Mouse (Mus musculus) testis, postnatal 10 days (tissue): Measurements from ENCODE around the gene Cutc.

ENCODE experiments used
- DNase-seq: peaks from one replicate; pipeline ENCODE4 v3.0.0; 2021; ENCODE audit warnings: low spot score

The Cutc gene

GRCm38 (mm10) chr19:43753226-43753835, 535 bp downstream of the Cutc start:
- DNase-seq, result peak; percentile 95

- no peak for DNase-seq
These were observed 1.4 kb downstream of the Cutc start for GRCm38 (mm10) chr19:43754237-43754636.

- no peak for DNase-seq
These were observed 2.1 kb downstream of the Cutc start for GRCm38 (mm10) chr19:43754872-43755271.

- DNase-seq, result peak; percentile 88
These were observed 7.7 kb downstream of the Cutc start for GRCm38 (mm10) chr19:43760504-43760903.

- DNase-seq, result no peak
These were observed 8.9 kb downstream of the Cutc start for GRCm38 (mm10) chr19:43761543-43762256.

- DNase-seq, result no peak
These were observed 9.6 kb downstream of the Cutc start for GRCm38 (mm10) chr19:43762410-43762809.

- DNase-seq, result no peak
These were observed 13.7 kb downstream of the Cutc start for GRCm38 (mm10) chr19:43766451-43766850.

GRCm38 (mm10) chr19:43767549-43768322, 14.9 kb downstream of the Cutc start:
- no peak for DNase-seq

GRCm38 (mm10) chr19:43769366-43769960, 16.7 kb downstream of the Cutc start:
- no peak for DNase-seq

- no peak for DNase-seq
These were observed 17.8 kb downstream of the Cutc start for GRCm38 (mm10) chr19:43770584-43770983.

GRCm38 (mm10) chr19:43771499-43771969, 18.7 kb downstream of the Cutc start:
- no peak for DNase-seq

GRCm38 (mm10) chr19:43772311-43772710, 19.5 kb downstream of the Cutc start:
- no peak for DNase-seq

- DNase-seq, result no peak
These were observed 22.6 kb downstream of the Cutc start for GRCm38 (mm10) chr19:43775433-43775832.

- DNase-seq, result no peak
These were observed 23.8 kb downstream of the Cutc start for GRCm38 (mm10) chr19:43776561-43776960.

- no peak for DNase-seq
These were observed 24.5 kb downstream of the Cutc start for GRCm38 (mm10) chr19:43777308-43777707.

GRCm38 (mm10) chr19:43780391-43780790, 27.6 kb downstream of the Cutc start:
- DNase-seq, result no peak

- no peak for DNase-seq
These were observed 29.2 kb downstream of the Cutc start, which contains the start of gene Abcc2 for GRCm38 (mm10) chr19:43781980-43782379. Gene Abcc2, plus strand, starts transcription at chr19:43782192.

- no peak for DNase-seq
These were observed 32.0 kb downstream of the Cutc start for GRCm38 (mm10) chr19:43784761-43785160.

- DNase-seq, result no peak
These were observed 33.6 kb downstream of the Cutc start for GRCm38 (mm10) chr19:43786249-43787026.

GRCm38 (mm10) chr19:43789817-43790216, 37.0 kb downstream of the Cutc start:
- DNase-seq, result no peak

- no peak for DNase-seq
These were observed 39.7 kb downstream of the Cutc start for GRCm38 (mm10) chr19:43792537-43792936.

GRCm38 (mm10) chr19:43793951-43794350, 41.2 kb downstream of the Cutc start:
- no peak for DNase-seq
